Mouse (Mus musculus): Measurements from ENCODE around the gene Cd34.

Cd34 gene

DNA sequence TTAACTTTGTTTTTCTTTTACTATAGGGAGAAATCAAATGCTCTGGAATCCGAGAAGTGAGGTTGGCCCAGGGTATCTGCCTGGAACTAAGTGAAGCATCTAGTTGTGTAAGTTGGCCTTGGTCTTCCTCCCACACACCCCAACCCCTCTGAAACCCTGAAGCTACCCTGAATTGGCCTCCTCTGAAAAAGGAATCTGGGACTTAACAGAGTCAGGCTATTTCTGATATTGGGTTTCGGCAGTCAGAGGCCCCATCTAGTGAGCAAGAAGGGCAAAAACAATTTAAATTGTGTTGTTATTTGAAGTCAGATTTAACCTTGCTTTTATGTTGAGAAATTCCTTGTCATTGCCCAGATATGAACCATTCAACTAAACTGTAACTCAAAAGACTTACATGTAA lies 12.3 kb downstream of the Cd34 start:
- TF ChIP-seq GATA4 (IDR thresholded peaks at IDR 0.05; ENCODE audit: insufficient replicate concordance, low read length), result no peak

DNA sequence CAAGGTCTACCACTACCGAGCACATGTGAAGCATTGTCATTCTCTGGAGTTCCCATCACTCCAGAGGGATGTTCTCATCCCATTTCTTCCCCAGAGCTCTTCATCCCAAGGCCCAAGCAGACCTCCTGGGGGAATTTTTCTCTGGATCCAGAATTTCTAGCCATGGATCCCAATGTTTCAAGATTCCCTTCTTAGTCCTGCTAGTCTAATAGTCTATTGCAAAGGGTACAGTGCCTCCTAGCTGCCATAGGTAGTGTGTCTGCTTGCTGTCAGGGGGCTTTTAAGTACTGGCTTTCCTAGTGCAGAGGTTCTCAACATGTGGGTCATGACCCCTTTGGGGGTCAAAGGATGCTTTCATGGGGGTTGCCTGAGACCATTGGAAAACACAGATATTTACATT lies 14.3 kb downstream of the Cd34 start:
- no peak for TF ChIP-seq GATA4 (IDR thresholded peaks at IDR 0.05; ENCODE audit: insufficient replicate concordance, low read length)

DNA sequence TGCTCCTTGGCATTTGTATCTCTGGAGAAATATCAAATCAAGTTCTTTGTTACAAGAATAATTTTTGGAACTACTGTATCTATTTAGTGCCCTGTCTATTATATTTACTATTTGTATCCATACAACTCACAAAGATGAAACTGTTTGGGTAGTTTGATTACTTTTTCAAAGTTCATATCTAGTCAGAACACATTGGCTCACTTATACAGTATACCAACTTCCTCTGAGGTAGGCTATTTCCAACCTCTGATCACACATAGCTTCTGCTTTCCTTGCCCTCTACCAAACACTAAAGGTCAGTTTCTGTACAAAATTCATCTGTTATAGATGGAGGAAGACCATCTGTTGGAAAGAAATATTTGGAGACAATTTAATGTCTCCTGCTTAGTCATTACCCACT lies 16.1 kb downstream of the Cd34 start:
- no peak for TF ChIP-seq GATA4 (IDR thresholded peaks at IDR 0.05; ENCODE audit: insufficient replicate concordance, low read length)

DNA sequence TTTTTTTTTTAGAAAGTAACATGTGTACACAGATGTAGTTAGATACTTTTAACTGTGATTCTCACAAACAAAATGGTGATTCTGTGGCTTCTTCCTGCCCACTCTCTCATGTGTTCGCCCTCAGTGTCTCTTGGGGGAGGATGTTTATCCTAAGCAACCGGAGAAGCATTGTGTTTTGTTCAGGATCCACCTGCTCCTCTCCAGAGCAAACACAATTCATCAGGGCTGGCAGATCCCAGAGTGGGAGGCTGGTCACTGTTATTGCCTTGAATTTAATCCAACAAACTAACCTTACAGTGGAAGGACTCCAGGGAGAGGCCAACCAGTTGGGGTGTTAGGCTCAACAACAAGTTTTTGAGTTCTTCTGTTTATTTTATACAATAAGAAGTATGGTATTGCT lies 17.1 kb downstream of the Cd34 start:
- TF ChIP-seq GATA4 (IDR thresholded peaks at IDR 0.05; ENCODE audit: insufficient replicate concordance, low read length), result no peak

DNA sequence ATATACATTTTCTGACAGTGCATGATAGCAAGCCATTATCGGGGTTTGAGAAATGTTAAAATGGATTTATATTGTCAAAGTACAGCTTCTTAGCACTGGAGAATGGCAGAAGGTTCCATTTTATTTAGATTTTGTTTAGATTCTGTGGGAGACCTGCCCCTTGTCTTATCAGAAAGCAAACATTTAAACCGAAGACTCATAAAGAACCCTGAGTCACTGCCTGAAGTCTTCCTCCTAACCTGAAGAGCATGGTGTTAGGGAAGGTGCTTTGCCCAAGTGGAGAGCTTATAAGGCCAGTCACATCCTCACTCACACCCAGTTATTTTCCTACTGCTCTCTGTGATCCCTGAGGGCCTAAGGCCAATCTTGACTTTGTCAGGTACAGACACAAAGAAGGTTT lies 18.4 kb downstream of the Cd34 start:
- no peak for TF ChIP-seq GATA4 (IDR thresholded peaks at IDR 0.05; ENCODE audit: insufficient replicate concordance, low read length)

DNA sequence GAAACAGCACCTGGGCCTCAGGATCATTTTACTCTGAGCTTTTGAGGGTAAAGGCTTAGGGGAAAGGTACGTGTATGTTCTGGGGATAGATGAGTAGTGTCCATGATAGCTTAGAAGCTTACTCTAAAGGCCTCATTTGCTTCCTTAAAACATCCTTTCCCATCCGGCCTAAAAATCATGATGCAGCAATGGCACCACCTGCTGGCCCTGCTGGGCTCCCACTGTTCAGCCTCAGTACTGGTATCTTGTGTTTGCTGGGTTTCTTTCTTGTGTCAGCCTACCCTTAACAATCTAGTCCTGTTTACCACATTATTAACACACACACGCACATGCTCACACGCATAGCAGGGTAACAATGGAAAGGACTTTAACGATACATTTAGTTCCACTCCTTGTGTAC lies 23.6 kb downstream of the Cd34 start:
- no peak for TF ChIP-seq GATA4 (IDR thresholded peaks at IDR 0.05; ENCODE audit: insufficient replicate concordance, low read length)

DNA sequence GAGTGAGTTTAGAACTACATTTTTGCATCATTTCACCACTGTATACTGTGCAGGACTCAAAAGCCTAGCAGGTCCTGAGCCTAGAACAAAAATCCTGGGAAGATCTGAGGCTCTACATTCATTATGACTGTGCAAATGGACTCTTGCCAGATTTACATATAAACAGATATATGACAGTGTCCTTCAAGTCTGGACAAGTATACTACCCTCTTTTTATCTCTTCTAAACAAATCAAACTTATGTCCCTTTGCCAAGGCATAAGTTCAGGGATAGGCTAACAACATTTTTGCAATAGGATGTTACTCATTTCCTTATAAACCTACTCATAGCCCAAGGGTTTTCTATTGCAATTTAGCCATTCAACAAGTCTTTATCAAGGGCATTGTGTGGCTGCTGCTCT lies 24.1 kb downstream of the Cd34 start:
- TF ChIP-seq GATA4 (IDR thresholded peaks at IDR 0.05; ENCODE audit: insufficient replicate concordance, low read length), result no peak

DNA sequence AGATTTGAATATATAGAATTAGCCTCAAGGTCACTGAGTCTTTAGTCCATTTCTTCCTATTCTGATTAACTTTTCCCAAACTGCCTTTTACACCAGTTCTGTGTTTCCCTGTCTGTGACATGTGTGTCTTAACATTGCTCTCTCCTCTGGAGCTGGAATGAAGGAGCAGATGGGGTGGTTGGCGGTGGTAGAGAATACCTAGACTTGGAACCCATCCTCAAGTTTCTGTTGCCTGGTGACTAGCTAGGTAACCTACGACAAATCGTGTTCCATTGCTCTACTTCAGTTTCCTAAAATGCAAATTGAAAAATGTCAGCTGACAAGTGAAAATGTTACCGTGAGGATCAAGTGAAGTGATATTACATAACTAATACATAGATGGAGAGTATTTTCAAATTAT lies 33.4 kb downstream of the Cd34 start:
- no peak for TF ChIP-seq GATA4 (IDR thresholded peaks at IDR 0.05; ENCODE audit: insufficient replicate concordance, low read length)

DNA sequence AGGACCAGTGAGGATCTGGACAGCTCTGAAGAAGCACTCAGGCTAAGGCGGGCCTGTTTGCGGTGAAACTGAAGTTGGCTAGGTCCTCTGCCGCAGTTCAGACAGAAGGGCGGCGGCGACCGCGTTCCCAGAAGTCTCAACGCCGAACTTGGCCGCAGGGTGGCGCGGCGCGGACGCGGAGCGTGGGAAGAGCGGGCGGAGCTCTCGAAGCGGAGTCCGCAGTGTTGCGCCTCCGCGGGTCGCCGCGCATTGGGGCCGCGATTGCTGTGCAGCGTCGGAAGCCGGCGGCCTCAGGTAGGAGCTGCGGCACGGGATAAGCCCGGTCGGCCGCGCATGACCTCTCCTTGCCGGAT lies 37.5 kb downstream of the Cd34 start:
- TF ChIP-seq GATA4 (IDR thresholded peaks at IDR 0.05; ENCODE audit: insufficient replicate concordance, low read length), result peak; percentile 40; the same call in 1 of the 2 replicates

DNA sequence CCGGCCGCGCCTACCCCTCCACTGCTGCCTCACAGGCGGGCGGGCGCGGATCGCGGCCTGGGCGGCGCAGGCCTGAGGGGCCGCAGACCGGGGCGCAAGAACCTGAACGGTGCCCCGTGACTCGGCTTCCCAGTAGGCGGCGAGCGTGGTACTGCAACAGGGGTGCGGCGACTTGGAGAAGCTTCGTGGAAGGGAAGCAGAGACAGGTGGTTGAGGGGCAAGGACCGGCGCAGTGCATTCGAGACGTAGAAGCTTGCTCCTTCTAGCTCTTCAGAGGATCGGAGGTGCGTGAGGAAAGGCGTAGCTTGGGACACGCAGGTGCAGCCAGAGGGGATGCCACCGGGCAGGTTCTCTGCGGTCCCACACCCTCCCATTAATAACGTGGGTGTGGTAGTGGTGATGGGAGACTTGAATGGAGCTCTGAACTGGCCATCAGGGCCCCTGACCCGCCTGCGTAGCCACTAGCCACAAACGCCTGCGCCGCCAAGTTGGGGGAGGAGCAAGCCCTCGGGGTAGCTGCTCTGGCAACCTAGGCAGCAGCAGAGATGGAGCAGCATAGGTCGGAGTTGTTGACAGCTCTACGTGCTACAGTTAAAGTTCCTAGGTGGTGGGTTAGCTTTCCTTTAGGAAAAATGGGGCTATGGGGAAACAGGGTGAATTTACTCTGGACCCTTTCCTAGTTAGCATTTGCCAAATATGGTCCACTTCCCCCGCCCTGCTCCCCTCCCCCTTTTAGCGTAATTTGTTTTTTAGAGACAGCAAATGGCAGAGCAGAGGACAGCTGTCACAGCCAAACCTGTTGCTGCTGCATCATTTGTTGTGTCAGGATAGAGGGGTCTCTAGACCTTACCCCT lies 38.1 kb downstream of the Cd34 start:
- no peak for TF ChIP-seq GATA4 (IDR thresholded peaks at IDR 0.05; ENCODE audit: insufficient replicate concordance, low read length)

DNA sequence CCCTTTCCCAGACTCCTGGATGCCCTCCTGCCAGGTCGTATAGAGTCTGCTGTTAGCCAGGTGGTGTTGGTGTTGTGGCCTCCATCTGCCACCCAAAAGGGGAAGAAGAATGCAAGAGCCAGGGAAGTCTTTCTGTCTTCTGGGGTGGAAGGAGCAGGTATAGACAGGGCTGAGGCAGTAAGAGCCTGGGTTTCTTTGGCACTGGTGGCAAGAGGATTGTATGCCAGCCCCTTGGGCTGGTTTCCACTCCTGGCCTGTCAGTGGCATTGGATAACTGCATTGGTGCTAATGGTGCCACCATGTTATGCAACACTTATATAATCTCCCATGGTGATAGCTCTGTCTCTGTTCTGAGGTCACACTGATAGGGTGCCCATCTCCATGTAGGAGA lies 38.7 kb downstream of the Cd34 start:
- no peak for TF ChIP-seq GATA4 (IDR thresholded peaks at IDR 0.05; ENCODE audit: insufficient replicate concordance, low read length)

DNA sequence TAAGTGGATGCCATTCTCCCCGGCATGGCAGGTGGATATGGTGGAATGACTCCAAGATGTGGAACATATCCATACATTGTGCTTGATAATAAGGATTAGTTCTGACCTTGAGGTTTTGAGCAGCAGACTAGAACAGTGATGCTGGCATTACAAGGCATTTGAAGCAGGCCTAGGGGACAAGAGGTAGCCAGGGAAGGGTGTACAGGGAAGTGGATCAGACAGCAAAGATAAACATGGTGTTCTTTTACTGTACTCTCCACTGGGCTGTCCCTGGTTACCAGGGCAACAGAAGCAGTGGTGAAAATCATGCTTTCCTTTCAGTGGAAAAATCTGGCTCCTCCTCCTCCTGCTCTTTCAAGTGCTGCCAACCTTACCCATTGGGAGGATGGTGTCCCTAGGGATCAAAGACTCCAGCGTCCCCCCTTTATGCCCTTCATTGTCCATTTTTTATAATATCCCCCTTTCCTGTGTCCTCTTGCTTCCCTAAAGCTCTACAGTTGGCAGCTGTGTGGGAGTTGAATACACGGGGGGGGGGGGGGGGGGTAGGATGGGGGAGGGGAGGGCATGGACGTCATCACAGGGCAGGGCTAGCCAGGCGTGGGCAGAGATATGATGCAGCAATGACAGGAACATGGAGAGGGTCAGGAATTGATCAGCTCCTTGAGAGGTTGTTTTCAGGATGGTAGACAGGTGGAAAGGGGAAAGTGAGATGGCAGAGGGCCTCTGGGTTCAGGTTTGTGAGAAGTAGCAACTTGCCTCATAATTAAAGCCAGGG lies 39.5 kb downstream of the Cd34 start:
- no peak for TF ChIP-seq GATA4 (IDR thresholded peaks at IDR 0.05; ENCODE audit: insufficient replicate concordance, low read length)

DNA sequence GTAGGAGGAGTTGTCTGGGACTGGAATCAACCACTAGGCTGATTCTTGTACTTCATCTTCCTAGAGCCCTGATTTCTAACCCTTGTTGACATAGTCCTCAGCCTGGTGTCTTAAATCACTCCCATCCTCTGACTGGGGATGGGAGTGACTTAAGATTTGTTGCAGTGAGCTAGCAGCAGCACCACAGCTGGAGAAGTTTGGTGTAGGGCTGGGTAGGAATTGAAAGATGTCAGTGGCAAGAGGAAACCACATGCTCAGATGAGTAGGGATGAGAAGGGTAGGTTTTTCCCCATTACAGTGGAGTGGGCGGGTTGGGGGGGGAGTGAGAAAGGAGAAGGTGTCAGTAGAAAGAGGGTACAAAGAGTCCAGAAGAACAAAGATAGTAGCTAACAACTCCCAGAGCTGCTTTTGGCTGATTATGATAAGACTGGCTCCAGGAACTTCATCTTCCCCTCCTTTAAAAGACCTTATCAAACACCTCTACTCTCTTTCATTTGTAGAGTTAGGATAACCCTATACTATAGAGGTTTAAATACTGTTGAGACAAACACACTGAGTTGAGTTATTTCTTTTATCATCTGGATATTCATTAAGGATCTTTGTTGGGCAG lies 42.3 kb downstream of the Cd34 start:
- no peak for TF ChIP-seq GATA4 (IDR thresholded peaks at IDR 0.05; ENCODE audit: insufficient replicate concordance, low read length)

DNA sequence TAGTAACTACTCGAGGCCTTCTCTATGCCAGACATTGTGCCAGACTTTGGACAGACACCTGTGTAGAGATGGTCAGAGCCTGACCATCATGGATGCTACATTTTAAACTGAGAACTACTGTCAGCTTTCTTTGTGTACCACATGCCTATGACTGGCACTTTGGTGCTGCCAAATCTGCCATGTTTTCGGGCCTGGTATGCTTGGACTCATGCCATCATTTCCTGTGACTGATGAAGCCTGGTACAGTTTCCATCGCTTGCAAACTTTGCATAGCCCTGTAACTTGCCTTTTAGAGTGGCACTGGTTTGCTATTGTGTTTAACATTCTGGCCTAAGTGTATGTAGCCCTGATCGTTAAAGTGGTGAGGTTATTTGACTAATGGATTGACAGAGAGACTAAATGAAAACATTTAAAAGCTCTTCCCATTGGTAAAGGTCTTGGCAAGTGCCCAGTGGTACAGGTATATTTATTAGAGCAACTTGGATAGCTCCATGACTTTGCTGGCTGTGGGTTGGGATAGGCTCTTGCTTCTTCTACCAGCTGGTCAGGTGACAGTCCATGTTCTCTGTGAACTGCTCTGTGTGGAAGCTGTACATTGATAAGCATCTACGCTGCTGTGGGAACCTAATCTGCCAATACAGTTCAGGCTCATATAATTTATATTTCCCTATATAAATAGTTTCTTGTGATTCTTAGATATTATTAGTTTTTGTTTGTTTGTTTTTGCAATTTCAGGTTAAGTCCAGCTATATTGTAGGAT lies 44.5 kb downstream of the Cd34 start:
- TF ChIP-seq GATA4 (IDR thresholded peaks at IDR 0.05; ENCODE audit: insufficient replicate concordance, low read length), result no peak

DNA sequence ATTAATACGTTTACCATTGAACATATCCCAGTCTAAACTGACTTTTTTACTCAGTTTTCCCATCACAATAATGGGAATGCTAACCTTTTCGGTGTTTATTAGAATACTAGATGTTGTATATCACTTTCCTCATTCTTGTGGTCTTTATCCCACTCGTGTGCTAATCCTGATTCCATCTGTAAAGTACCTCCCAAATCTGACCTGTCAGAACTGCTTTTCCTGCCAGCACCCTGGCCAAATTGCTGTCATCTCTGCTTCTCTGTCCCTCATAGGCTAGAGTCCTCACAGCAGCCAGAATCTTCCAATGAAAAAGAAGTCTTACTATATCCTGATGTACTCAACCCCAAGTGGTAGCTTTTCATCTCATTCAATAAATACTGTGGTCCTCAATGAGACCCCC lies 46.3 kb downstream of the Cd34 start:
- TF ChIP-seq GATA4 (IDR thresholded peaks at IDR 0.05; ENCODE audit: insufficient replicate concordance, low read length), result no peak

Measured in liver, adult (tissue).